Mouse (Mus musculus): ENCODE data around the gene Mbl2. TPM values are rescaled to one million over a fixed set of nuclear protein-coding genes. Genes with fewer than 3 reads are reported as not detected.
"Not testable (repeated sequence)": the region's sequence is repeated elsewhere in the genome, so short reads cannot be mapped to it uniquely, and the experiment has no call there.

Mbl2 gene
- polyA plus RNA-seq, 1 experiment = not detected

DNA sequence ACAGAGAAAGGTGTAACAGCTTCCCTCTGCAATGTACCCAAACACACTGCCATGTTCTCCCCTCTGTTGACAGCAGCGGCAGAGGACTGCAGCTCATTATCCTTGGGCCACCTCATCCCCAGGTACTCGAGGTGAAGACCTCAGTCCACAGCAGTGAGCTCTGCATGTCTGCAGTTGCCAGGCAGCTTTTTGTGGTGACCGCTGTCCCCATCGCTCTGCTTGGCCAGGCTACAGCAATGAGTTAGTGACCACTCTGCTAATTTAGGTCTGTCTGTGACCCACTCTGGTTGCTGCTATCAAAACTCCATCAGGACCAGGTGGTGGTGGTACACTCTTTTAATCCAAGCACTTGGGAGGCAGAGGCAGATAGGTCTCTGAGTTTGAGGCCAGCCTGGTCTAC, 16.6 kb upstream of the Mbl2 start:
- Histone ChIP-seq H3K27me3 (ENCODE audit: control insufficient read depth, insufficient read depth, insufficient read length) (peaks cover 5% of the 10 kb centered on the region), H3ac (ENCODE audit: control insufficient read depth, insufficient read length) (no peak overlapping the region), H3K79me2 (ENCODE audit: control insufficient read depth, insufficient read depth) (no peaks in the 10 kb centered on the region), H3K36me3 (ENCODE audit: control insufficient read depth, insufficient read depth) (no peaks in the 10 kb centered on the region), H3K4me3 (no peak overlapping the region), H3K4me2 (ENCODE audit: low read depth) (no peak overlapping the region)
- TF ChIP-seq USF1 (IDR thresholded peaks at IDR 0.05; ENCODE audit: low read depth) = no peak
- no peak for TF ChIP-seq MAX (IDR thresholded peaks at IDR 0.05; ENCODE audit: low read depth)
- no peak for TF ChIP-seq CEBPB (IDR thresholded peaks at IDR 0.05; ENCODE audit: insufficient read depth, poor library complexity, severe bottlenecking)
- no peak for TF ChIP-seq POLR2A (IDR thresholded peaks at IDR 0.05; ENCODE audit: insufficient read length, low read depth)
- no peak for TF ChIP-seq TCF3 (IDR thresholded peaks at IDR 0.05; ENCODE audit: insufficient read length, low read depth)
- TF ChIP-seq E2F4 (IDR thresholded peaks at IDR 0.05; ENCODE audit: insufficient read depth) = no peak
- TF ChIP-seq TCF12 (IDR thresholded peaks at IDR 0.05; ENCODE audit: insufficient read depth, poor library complexity, severe bottlenecking) = no peak
- TF ChIP-seq POLR2AphosphoS2 (IDR thresholded peaks at IDR 0.05; ENCODE audit: insufficient read length, low read depth) = no peak
- no peak for TF ChIP-seq MYOD1 (IDR thresholded peaks at IDR 0.05; ENCODE audit: control insufficient read depth in 1 of 3, insufficient read length in 2 of 3, low read depth in 2 of 3)
- no peak for TF ChIP-seq SRF (IDR thresholded peaks at IDR 0.05; ENCODE audit: control insufficient read depth, insufficient read length, low read depth)

DNA sequence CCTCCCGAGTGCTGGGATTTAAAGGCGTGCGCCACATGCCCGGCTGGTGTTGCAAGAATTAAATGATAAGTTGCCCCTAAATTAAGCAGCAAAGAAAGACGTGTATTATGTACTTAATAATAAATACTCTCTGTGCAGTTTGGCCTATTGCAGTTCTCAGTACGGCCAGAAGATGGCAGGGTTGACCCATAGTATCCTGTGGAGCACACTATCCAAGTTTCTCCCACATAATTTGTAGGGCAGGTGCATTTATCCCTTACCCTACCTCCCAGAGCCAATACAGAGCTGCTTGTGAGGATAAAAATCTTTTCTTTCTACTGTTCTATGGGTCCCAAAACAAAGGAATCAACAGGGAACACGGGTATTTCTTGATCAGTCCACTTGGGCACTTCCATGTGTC, 15.4 kb upstream of the Mbl2 start:
- Histone ChIP-seq H3K36me3 (ENCODE audit: control insufficient read depth, insufficient read depth) (no peaks in the 10 kb centered on the region), H3K27me3 (ENCODE audit: control insufficient read depth, insufficient read depth, insufficient read length) (peaks cover 5% of the 10 kb centered on the region), H3ac (ENCODE audit: control insufficient read depth, insufficient read length) (no peak overlapping the region), H3K4me2 (ENCODE audit: low read depth) (no peak overlapping the region), H3K79me2 (ENCODE audit: control insufficient read depth, insufficient read depth) (no peaks in the 10 kb centered on the region), H3K4me3 (no peak overlapping the region)
- no peak for TF ChIP-seq USF1 (IDR thresholded peaks at IDR 0.05; ENCODE audit: low read depth)
- no peak for TF ChIP-seq POLR2AphosphoS2 (IDR thresholded peaks at IDR 0.05; ENCODE audit: insufficient read length, low read depth)
- no peak for TF ChIP-seq TCF3 (IDR thresholded peaks at IDR 0.05; ENCODE audit: insufficient read length, low read depth)
- no peak for TF ChIP-seq POLR2A (IDR thresholded peaks at IDR 0.05; ENCODE audit: insufficient read length, low read depth)
- no peak for TF ChIP-seq MYOD1 (IDR thresholded peaks at IDR 0.05; ENCODE audit: control insufficient read depth in 1 of 3, insufficient read length in 2 of 3, low read depth in 2 of 3)
- TF ChIP-seq TCF12 (IDR thresholded peaks at IDR 0.05; ENCODE audit: insufficient read depth, poor library complexity, severe bottlenecking) = no peak
- no peak for TF ChIP-seq E2F4 (IDR thresholded peaks at IDR 0.05; ENCODE audit: insufficient read depth)
- TF ChIP-seq REST (IDR thresholded peaks at IDR 0.05; ENCODE audit: insufficient read depth, insufficient read length) = no peak
- TF ChIP-seq SRF (IDR thresholded peaks at IDR 0.05; ENCODE audit: control insufficient read depth, insufficient read length, low read depth) = no peak
- no peak for TF ChIP-seq MYOG (IDR thresholded peaks at IDR 0.05; ENCODE audit: control insufficient read depth in 1 of 3, insufficient read depth in 1 of 3, insufficient read length in 2 of 3, low read depth in 2 of 3)
- no peak for TF ChIP-seq CEBPB (IDR thresholded peaks at IDR 0.05; ENCODE audit: insufficient read depth, poor library complexity, severe bottlenecking)
- no peak for TF ChIP-seq MAX (IDR thresholded peaks at IDR 0.05; ENCODE audit: low read depth)

DNA sequence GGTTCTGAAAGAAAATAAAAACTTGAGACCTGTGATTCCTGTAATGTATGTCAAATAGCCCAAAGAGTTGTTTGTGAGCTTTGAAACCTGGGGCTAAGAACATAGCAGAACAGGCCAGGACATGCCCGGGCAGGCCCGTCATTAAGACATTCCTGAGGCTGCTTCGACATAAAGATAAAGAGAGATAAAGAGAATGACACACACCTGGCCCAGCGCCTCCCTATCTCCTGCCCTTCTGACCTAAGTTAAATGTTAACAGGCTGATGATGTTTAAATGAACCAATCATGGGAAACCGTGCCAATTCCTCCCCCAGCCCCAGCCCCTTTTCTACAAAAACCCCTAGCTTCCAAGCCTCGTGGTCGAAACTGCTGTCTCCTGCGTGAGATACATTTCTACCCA, 10.1 kb upstream of the Mbl2 start:
- H3K27me3 ChIP-seq (ENCODE audit: control insufficient read depth, insufficient read depth, insufficient read length); H3ac ChIP-seq (ENCODE audit: control insufficient read depth, insufficient read length); H3K36me3 ChIP-seq (ENCODE audit: control insufficient read depth, insufficient read depth); H3K4me3 ChIP-seq; H3K79me2 ChIP-seq (ENCODE audit: control insufficient read depth, insufficient read depth); H3K4me2 ChIP-seq (ENCODE audit: low read depth): not testable (repeated sequence)

DNA sequence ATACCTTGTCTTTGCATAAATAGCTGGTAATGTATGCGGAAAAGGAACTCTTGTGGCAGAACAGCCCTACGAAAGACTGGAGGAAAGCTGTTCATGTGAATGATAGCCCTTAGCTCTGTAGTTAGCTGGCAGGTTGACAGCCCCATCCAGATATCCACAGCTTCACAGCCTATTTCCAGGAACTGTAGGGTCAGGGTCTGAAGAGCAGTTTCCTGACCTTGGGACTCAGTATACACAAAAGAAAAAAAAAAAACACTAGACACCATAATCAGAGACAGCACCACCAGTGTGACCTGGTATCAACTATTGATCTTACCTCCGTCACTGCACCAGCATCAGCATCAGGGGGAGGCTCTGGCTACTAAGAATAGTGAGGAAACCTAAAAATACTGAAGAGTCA, 3.3 kb upstream of the Mbl2 start:
- Histone ChIP-seq H3K4me3 (no peak overlapping the region), H3K36me3 (ENCODE audit: control insufficient read depth, insufficient read depth) (no peaks in the 10 kb centered on the region), H3K27me3 (ENCODE audit: control insufficient read depth, insufficient read depth, insufficient read length) (peaks cover 28% of the 10 kb centered on the region), H3K4me2 (ENCODE audit: low read depth) (no peak overlapping the region), H3ac (ENCODE audit: control insufficient read depth, insufficient read length) (no peak overlapping the region), H3K79me2 (ENCODE audit: control insufficient read depth, insufficient read depth) (no peaks in the 10 kb centered on the region)
- no peak for TF ChIP-seq MYOG (IDR thresholded peaks at IDR 0.05; ENCODE audit: control insufficient read depth in 1 of 3, insufficient read depth in 1 of 3, insufficient read length in 2 of 3, low read depth in 2 of 3)
- no peak for TF ChIP-seq E2F4 (IDR thresholded peaks at IDR 0.05; ENCODE audit: insufficient read depth)
- no peak for TF ChIP-seq MYOD1 (IDR thresholded peaks at IDR 0.05; ENCODE audit: control insufficient read depth in 1 of 3, insufficient read length in 2 of 3, low read depth in 2 of 3)
- TF ChIP-seq SRF (IDR thresholded peaks at IDR 0.05; ENCODE audit: control insufficient read depth, insufficient read length, low read depth) = no peak
- TF ChIP-seq TCF3 (IDR thresholded peaks at IDR 0.05; ENCODE audit: insufficient read length, low read depth) = no peak
- TF ChIP-seq REST (IDR thresholded peaks at IDR 0.05; ENCODE audit: insufficient read depth, insufficient read length) = no peak
- TF ChIP-seq POLR2AphosphoS2 (IDR thresholded peaks at IDR 0.05; ENCODE audit: insufficient read length, low read depth) = no peak
- no peak for TF ChIP-seq TCF12 (IDR thresholded peaks at IDR 0.05; ENCODE audit: insufficient read depth, poor library complexity, severe bottlenecking)
- TF ChIP-seq MAX (IDR thresholded peaks at IDR 0.05; ENCODE audit: low read depth) = no peak
- no peak for TF ChIP-seq CEBPB (IDR thresholded peaks at IDR 0.05; ENCODE audit: insufficient read depth, poor library complexity, severe bottlenecking)
- no peak for TF ChIP-seq USF1 (IDR thresholded peaks at IDR 0.05; ENCODE audit: low read depth)
- no peak for TF ChIP-seq POLR2A (IDR thresholded peaks at IDR 0.05; ENCODE audit: insufficient read length, low read depth)

DNA sequence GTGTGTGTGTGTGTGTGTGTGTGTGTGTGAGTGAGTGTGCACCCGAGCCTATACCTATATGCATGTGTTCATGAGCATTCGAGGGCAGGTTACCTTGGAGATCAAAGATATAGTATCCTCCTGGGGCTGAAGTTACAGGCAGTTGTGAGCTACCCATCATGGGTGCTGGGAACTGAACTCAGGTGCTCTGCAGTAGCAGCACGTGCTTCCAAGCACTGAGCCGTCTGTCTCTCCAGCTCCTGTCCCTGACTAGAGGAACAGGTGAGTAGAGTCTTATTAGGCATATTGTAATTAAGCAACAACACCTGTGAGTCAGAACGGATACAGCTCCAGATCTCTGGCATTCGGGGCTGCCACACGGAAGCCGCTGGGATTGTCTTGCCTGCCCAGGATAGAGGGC, 1.7 kb downstream of the Mbl2 start:
- TF ChIP-seq TCF3 (IDR thresholded peaks at IDR 0.05; ENCODE audit: insufficient read length, low read depth) = no peak
- TF ChIP-seq REST (IDR thresholded peaks at IDR 0.05; ENCODE audit: insufficient read depth, insufficient read length) = no peak
- TF ChIP-seq CEBPB (IDR thresholded peaks at IDR 0.05; ENCODE audit: insufficient read depth, poor library complexity, severe bottlenecking) = no peak
- no peak for TF ChIP-seq POLR2A (IDR thresholded peaks at IDR 0.05; ENCODE audit: insufficient read length, low read depth)
- TF ChIP-seq MYOG (IDR thresholded peaks at IDR 0.05; ENCODE audit: control insufficient read depth in 1 of 3, insufficient read depth in 1 of 3, insufficient read length in 2 of 3, low read depth in 2 of 3) = no peak
- Histone ChIP-seq H3ac (ENCODE audit: control insufficient read depth, insufficient read length) (no peak overlapping the region), H3K36me3 (ENCODE audit: control insufficient read depth, insufficient read depth) (no peaks in the 10 kb centered on the region)

More for the DNA sequence above, 1.7 kb downstream of the Mbl2 start:
- H3K27me3 ChIP-seq (ENCODE audit: control insufficient read depth, insufficient read depth, insufficient read length) = peaks cover 30% of the 10 kb centered on the region
- H3K79me2 ChIP-seq (ENCODE audit: control insufficient read depth, insufficient read depth) = no peaks in the 10 kb centered on the region
- no peak overlapping the region for H3K4me2 ChIP-seq (ENCODE audit: low read depth)
- no peak overlapping the region for H3K4me3 ChIP-seq
